Mouse (Mus musculus): ENCODE data around the gene Wdfy3. TPM values are rescaled to one million over a fixed set of nuclear protein-coding genes. Genes with fewer than 3 reads are reported as not detected.

Wdfy3 gene
- polyA plus RNA-seq, 1 experiment from 2014 or later = 13.4 TPM

GRCm38 (mm10) chr5:101790560-101790959, 279.2 kb downstream of the Wdfy3 start:
- H3K4me1 ChIP-seq = peaks cover 9% of the 10 kb centered on the region
- H3K4me2 ChIP-seq = no peak overlapping the region
- no peak overlapping the region for H3K27ac ChIP-seq
- ATAC-seq (ENCODE audit: borderline replicate concordance, extremely low read depth, low FRiP score, low TSS enrichment) = peak; percentile 65; the same call in 1 of the 2 replicates
- no peak overlapping the region for H3K9ac ChIP-seq
- H3K9me3 ChIP-seq = no peaks in the 10 kb centered on the region
- 68% methylated on average over 5 of the region's 5 CpGs for WGBS
- H3K4me3 ChIP-seq = no peak overlapping the region
- no peaks in the 10 kb centered on the region for H3K36me3 ChIP-seq
- H3K27me3 ChIP-seq = no peaks in the 10 kb centered on the region

GRCm38 (mm10) chr5:101789770-101790169, 280.0 kb downstream of the Wdfy3 start:
- Histone ChIP-seq H3K36me3 (no peaks in the 10 kb centered on the region), H3K4me2 (no peak overlapping the region), H3K9me3 (no peaks in the 10 kb centered on the region), H3K9ac (no peak overlapping the region), H3K27ac (no peak overlapping the region), H3K4me3 (no peak overlapping the region), H3K27me3 (no peaks in the 10 kb centered on the region), H3K4me1 (peaks cover 9% of the 10 kb centered on the region)
- ATAC-seq (ENCODE audit: borderline replicate concordance, extremely low read depth, low FRiP score, low TSS enrichment) = peak; percentile 37; the same call in 1 of the 2 replicates

GRCm38 (mm10) chr5:101785921-101786614, 283.7 kb downstream of the Wdfy3 start:
- no peak for ATAC-seq (ENCODE audit: borderline replicate concordance, extremely low read depth, low FRiP score, low TSS enrichment)
- WGBS = 77% methylated on average over 4 of the region's 4 CpGs
- Histone ChIP-seq H3K4me3 (no peak overlapping the region), H3K4me2 (no peak overlapping the region), H3K27ac (no peak overlapping the region), H3K9ac (no peak overlapping the region), H3K27me3 (no peaks in the 10 kb centered on the region), H3K36me3 (no peaks in the 10 kb centered on the region), H3K4me1 (peaks cover 12% of the 10 kb centered on the region), H3K9me3 (no peaks in the 10 kb centered on the region)

GRCm38 (mm10) chr5:101784787-101785186, 284.9 kb downstream of the Wdfy3 start:
- H3K4me2 ChIP-seq = no peak overlapping the region
- no peaks in the 10 kb centered on the region for H3K9me3 ChIP-seq
- no peaks in the 10 kb centered on the region for H3K36me3 ChIP-seq
- WGBS = 66% methylated on average over 2 of the region's 2 CpGs
- peaks cover 12% of the 10 kb centered on the region for H3K4me1 ChIP-seq
- no peak overlapping the region for H3K9ac ChIP-seq
- no peaks in the 10 kb centered on the region for H3K27me3 ChIP-seq
- no peak for ATAC-seq (ENCODE audit: borderline replicate concordance, extremely low read depth, low FRiP score, low TSS enrichment)
- no peak overlapping the region for H3K27ac ChIP-seq
- no peak overlapping the region for H3K4me3 ChIP-seq

GRCm38 (mm10) chr5:101784328-101784727, 285.4 kb downstream of the Wdfy3 start:
- H3K9ac ChIP-seq = no peak overlapping the region
- H3K36me3 ChIP-seq = no peaks in the 10 kb centered on the region
- H3K4me3 ChIP-seq = no peak overlapping the region
- WGBS = 53% methylated on average over 3 of the region's 3 CpGs
- no peak overlapping the region for H3K4me2 ChIP-seq
- ATAC-seq (ENCODE audit: borderline replicate concordance, extremely low read depth, low FRiP score, low TSS enrichment) = no peak
- H3K9me3 ChIP-seq = no peaks in the 10 kb centered on the region
- no peak overlapping the region for H3K27ac ChIP-seq
- H3K27me3 ChIP-seq = no peaks in the 10 kb centered on the region
- peaks cover 10% of the 10 kb centered on the region for H3K4me1 ChIP-seq

Measured in lung, embryonic 15.5 days (tissue).